Mouse (Mus musculus) megakaryocyte, embryonic 14.5 days (primary cell): ENCODE measurements around the gene Myo1e. TPM values are rescaled to one million over a fixed set of nuclear protein-coding genes. Genes with fewer than 3 reads are reported as not detected.

Source experiments
- H3K27me3 ChIP-seq: replicated peaks from 2 replicates; pipeline ENCODE3; 2012; ENCODE audit warnings: inconsistent platforms
- H3K36me3 ChIP-seq: replicated peaks from 2 replicates; pipeline ENCODE3; 2012; ENCODE audit warnings: low read length, inconsistent platforms, mixed read lengths
- H3K4me1 ChIP-seq: 2 replicates; pipeline ENCODE4 v1.6.1; 2012; ENCODE audit warnings: inconsistent platforms
- H3K4me3 ChIP-seq: replicated peaks from 2 replicates; pipeline ENCODE3; 2012; ENCODE audit warnings: moderate library complexity, mild to moderate bottlenecking, inconsistent platforms
- H3K9me3 ChIP-seq: 2 replicates; pipeline ENCODE4 v1.6.1; 2012; ENCODE audit warnings: inconsistent platforms
- FLI1 ChIP-seq: IDR thresholded peaks from 2 replicates; pipeline ENCODE4 v1.6.1; 2012; ENCODE audit warnings: low read length, inconsistent platforms, mixed read lengths
- GATA1 ChIP-seq: IDR thresholded peaks from 3 replicates; pipeline ENCODE4 v1.6.1; 2012; ENCODE audit warnings: mixed read lengths, low read length, inconsistent platforms, borderline replicate concordance
- polyA plus RNA-seq: library from polyadenylated mRNA; stranded (reverse); fragments of >175 nt; gene quantifications from 2 replicates; pipeline ENCODE4 v1.2.3, GENCODE M21; 2012; ENCODE audit warnings: low replicate concordance; ENCODE audit not compliant: insufficient read depth

The Myo1e gene
- polyA plus RNA-seq, 1 experiment = 16.7 TPM

- TF ChIP-seq FLI1 (no peak), GATA1 (no peak)
- H3K4me3 ChIP-seq = peak overlapping the region; percentile 59
- peaks cover 2% of the 10 kb centered on the region for H3K27me3 ChIP-seq
- H3K36me3 ChIP-seq = peaks cover 2% of the 10 kb centered on the region
- no peaks in the 10 kb centered on the region for H3K9me3 ChIP-seq
- peaks cover 93% of the 10 kb centered on the region for H3K4me1 ChIP-seq
Observed at GRCm38 (mm10) chr9:70263134-70263533, 56.0 kb downstream of the Myo1e start.

- Histone ChIP-seq H3K4me1 (peaks cover 88% of the 10 kb centered on the region), H3K9me3 (no peaks in the 10 kb centered on the region), H3K36me3 (peaks cover 3% of the 10 kb centered on the region), H3K27me3 (peaks cover 2% of the 10 kb centered on the region), H3K4me3 (peak overlapping the region; percentile 48)
- TF ChIP-seq GATA1 (no peak), FLI1 (no peak)
Observed at GRCm38 (mm10) chr9:70263735-70264134, 56.6 kb downstream of the Myo1e start.

DNA sequence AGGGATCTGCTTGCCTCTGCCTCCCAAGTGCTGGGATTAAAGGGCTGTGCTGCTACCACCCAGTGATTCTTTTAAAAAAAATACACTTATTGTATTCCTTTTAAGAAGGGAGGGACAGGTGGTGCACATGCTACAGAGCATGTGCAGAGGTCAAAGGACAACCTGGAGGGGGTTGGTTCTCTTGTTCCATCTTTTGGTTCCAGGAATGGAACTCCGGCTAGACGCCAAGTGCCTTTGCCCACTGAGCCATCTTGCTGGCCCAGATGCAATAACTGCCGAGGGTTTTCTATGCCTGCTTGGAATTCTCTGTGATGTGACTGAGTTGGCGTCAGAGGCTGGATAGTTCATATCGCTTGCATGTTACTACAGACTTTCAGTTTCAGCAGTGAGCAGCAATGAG is 58.4 kb downstream of the Myo1e start:
- Histone ChIP-seq H3K36me3 (peaks cover 3% of the 10 kb centered on the region), H3K4me1 (peaks cover 81% of the 10 kb centered on the region)

DNA sequence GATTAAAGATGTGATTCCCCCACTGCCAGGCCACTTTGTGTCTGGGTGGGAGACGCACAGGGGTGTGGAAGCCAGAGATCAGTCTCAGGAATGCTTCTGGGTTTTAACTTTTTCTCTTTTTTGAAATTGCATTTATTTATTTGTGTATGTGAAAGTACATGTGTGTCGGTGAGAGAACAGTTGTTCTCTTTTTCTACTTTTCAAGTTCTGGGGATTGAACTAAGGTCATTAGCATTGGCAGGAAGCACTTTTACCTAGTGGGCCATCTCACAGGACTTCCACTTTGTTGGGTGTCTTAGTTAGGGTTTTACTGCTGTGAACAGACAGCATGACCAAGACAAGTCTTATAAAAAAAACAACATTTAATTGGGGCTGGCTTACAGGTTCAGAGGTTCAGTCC is 59.0 kb downstream of the Myo1e start:
- Histone ChIP-seq H3K4me3 (no peak overlapping the region), H3K36me3 (peaks cover 3% of the 10 kb centered on the region), H3K9me3 (no peaks in the 10 kb centered on the region), H3K27me3 (peaks cover 2% of the 10 kb centered on the region), H3K4me1 (peaks cover 75% of the 10 kb centered on the region)
- TF ChIP-seq FLI1 = no peak
- no peak for TF ChIP-seq GATA1

More for the DNA sequence above, 58.4 kb downstream of the Myo1e start:
- H3K4me3 ChIP-seq = no peak overlapping the region
- H3K27me3 ChIP-seq = peaks cover 2% of the 10 kb centered on the region
- no peak for TF ChIP-seq GATA1
- TF ChIP-seq FLI1 = no peak
- no peaks in the 10 kb centered on the region for H3K9me3 ChIP-seq

DNA sequence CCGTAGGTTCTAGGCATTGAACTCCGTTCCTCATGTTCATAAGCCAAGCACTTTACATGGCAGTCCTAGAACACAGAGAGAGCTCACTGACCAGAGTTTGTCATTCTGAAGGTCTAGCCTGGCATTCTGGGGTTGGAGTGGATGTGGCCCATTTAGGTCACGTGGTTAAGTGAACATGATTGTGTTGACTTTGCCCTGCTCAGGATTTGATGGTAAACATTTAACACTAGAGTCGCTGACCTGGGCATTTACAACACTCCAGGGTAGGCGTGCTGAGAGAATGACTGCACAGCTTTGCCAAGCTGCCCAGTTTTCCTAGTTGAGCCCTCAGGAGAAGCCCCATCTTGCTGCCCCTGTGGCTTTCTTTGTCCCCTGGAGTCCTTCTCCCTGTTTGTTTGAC is 60.0 kb downstream of the Myo1e start:
- H3K27me3 ChIP-seq = peaks cover 2% of the 10 kb centered on the region
- H3K4me3 ChIP-seq = no peak overlapping the region
- TF ChIP-seq GATA1 = no peak
- no peak for TF ChIP-seq FLI1
- peaks cover 3% of the 10 kb centered on the region for H3K36me3 ChIP-seq
- no peaks in the 10 kb centered on the region for H3K9me3 ChIP-seq
- peaks cover 66% of the 10 kb centered on the region for H3K4me1 ChIP-seq

- H3K4me3 ChIP-seq = no peak overlapping the region
- H3K27me3 ChIP-seq = peaks cover 2% of the 10 kb centered on the region
- peaks cover 43% of the 10 kb centered on the region for H3K4me1 ChIP-seq
- no peak for TF ChIP-seq GATA1
- H3K36me3 ChIP-seq = peaks cover 7% of the 10 kb centered on the region
- no peaks in the 10 kb centered on the region for H3K9me3 ChIP-seq
Observed at GRCm38 (mm10) chr9:70269349-70269748, 62.2 kb downstream of the Myo1e start.

- H3K36me3 ChIP-seq = peaks cover 8% of the 10 kb centered on the region
- peaks cover 44% of the 10 kb centered on the region for H3K4me1 ChIP-seq
- TF ChIP-seq GATA1 (no peak), FLI1 (no peak)
Observed at GRCm38 (mm10) chr9:70270468-70270867, 63.3 kb downstream of the Myo1e start.

GRCm38 (mm10) chr9:70271137-70271536 is 64.0 kb downstream of the Myo1e start:
- H3K4me1 ChIP-seq = peaks cover 41% of the 10 kb centered on the region
- peaks cover 8% of the 10 kb centered on the region for H3K36me3 ChIP-seq
- TF ChIP-seq GATA1 (no peak), FLI1 (no peak)
- H3K9me3 ChIP-seq = no peaks in the 10 kb centered on the region
- H3K4me3 ChIP-seq = no peak overlapping the region
- peaks cover 2% of the 10 kb centered on the region for H3K27me3 ChIP-seq

More at GRCm38 (mm10) chr9:70270468-70270867, 63.3 kb downstream of the Myo1e start:
- H3K27me3 ChIP-seq = peaks cover 2% of the 10 kb centered on the region
- H3K4me3 ChIP-seq = no peak overlapping the region
- H3K9me3 ChIP-seq = no peaks in the 10 kb centered on the region

GRCm38 (mm10) chr9:70271631-70272030 is 64.5 kb downstream of the Myo1e start:
- Histone ChIP-seq H3K9me3 (no peaks in the 10 kb centered on the region), H3K4me3 (no peak overlapping the region), H3K4me1 (peaks cover 40% of the 10 kb centered on the region), H3K36me3 (peaks cover 8% of the 10 kb centered on the region), H3K27me3 (peaks cover 2% of the 10 kb centered on the region)
- TF ChIP-seq GATA1 (no peak), FLI1 (no peak)

DNA sequence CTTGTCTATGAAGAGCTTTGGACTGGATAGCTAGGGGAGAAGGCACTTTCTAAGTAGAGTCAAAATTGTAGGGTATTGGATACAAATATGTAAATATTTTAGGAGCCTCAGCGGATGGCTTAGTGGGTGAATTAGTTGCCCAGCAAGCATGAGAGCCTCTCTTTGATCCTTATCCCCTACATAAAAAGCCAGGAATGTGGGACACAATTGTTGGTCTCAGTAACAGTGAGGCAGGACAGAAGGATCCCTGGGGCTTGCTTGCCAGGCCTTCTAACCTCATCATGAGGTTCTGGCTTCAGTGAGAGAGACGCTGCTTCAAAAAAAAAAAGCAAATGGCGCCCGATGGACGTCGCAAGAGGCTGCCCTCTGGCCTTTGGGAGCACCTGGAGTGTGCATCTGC is 66.9 kb downstream of the Myo1e start:
- H3K4me1 ChIP-seq = peaks cover 47% of the 10 kb centered on the region
- peaks cover 4% of the 10 kb centered on the region for H3K36me3 ChIP-seq
- H3K9me3 ChIP-seq = no peaks in the 10 kb centered on the region
- TF ChIP-seq GATA1 (no peak), FLI1 (no peak)
- no peak overlapping the region for H3K4me3 ChIP-seq
- no peaks in the 10 kb centered on the region for H3K27me3 ChIP-seq

GRCm38 (mm10) chr9:70274476-70274875 is 67.3 kb downstream of the Myo1e start:
- Histone ChIP-seq H3K27me3 (no peaks in the 10 kb centered on the region), H3K4me1 (peaks cover 47% of the 10 kb centered on the region), H3K9me3 (no peaks in the 10 kb centered on the region), H3K4me3 (no peak overlapping the region), H3K36me3 (peaks cover 4% of the 10 kb centered on the region)
- TF ChIP-seq FLI1 (no peak), GATA1 (no peak)
